Comparison of ENCODE assay signal across 8 mouse cellular contexts in genomic region chr13:59555613-59556192, GRCm38 (mm10). TPM values are rescaled to one million over a fixed set of nuclear protein-coding genes. Genes with fewer than 3 reads are reported as not detected.
DNase-seq lines count a peak whose midpoint lies in the region; ATAC-seq and TF ChIP-seq lines count a peak whose summit lies in the region.

No protein-coding gene starts in this region.

- H3K9ac ChIP-seq in limb, embryonic 11.5 days (ENCODE audit: low read length), result no peak overlapping the region
- no peak overlapping the region for H3K9ac ChIP-seq in limb, embryonic 12.5 days (replicated peaks)

- no peak for ATAC-seq in limb, embryonic 11.5 days (ENCODE audit: insufficient number of reproducible peaks, low FRiP score, low TSS enrichment, low read depth)
- ATAC-seq in limb, embryonic 12.5 days (ENCODE audit: insufficient number of reproducible peaks, insufficient read depth, low FRiP score, low TSS enrichment, low read depth), result no peak
- no peak for ATAC-seq in monocyte, adult 5-6 weeks (replicated peaks; ENCODE audit: insufficient number of reproducible peaks, low FRiP score, low TSS enrichment, poor library complexity, severe bottlenecking)

- peak overlapping the region; percentile 90 for H3K4me3 ChIP-seq in cerebellum, adult 2 months (replicated peaks; ENCODE audit: insufficient read depth, low read depth, low read length)
- no peak overlapping the region for H3K4me3 ChIP-seq in limb, embryonic 11.5 days (ENCODE audit: low read depth, low read length)
- H3K4me3 ChIP-seq in limb, embryonic 10.5 days, result no peak overlapping the region
- no peak overlapping the region for H3K4me3 ChIP-seq in limb, embryonic 12.5 days (replicated peaks)
- peak overlapping the region; percentile 45 for H3K4me3 ChIP-seq in olfactory bulb, adult 2 months (ENCODE audit: insufficient read depth, low read depth, low read length)

- peak overlapping the region; percentile 89; the same call in 1 of the 2 replicates for H3K27ac ChIP-seq in cerebellum, adult 2 months (ENCODE audit: insufficient read depth, low read length)
- H3K27ac ChIP-seq in limb, embryonic 11.5 days (replicated peaks; ENCODE audit: low read depth, low read length), result no peak overlapping the region
- H3K27ac ChIP-seq in limb, embryonic 10.5 days, result no peak overlapping the region
- no peak overlapping the region for H3K27ac ChIP-seq in limb, embryonic 12.5 days
- H3K27ac ChIP-seq in olfactory bulb, adult 2 months (ENCODE audit: insufficient read depth, low read depth, low read length), result no peak overlapping the region

- no peaks in the 10 kb centered on the region for H3K27me3 ChIP-seq in cerebellum, adult 2 months (ENCODE audit: control insufficient read depth, insufficient read depth, low read length)
- H3K27me3 ChIP-seq in limb, embryonic 11.5 days (ENCODE audit: control insufficient read depth, insufficient read depth, low read length), result no peaks in the 10 kb centered on the region
- no peaks in the 10 kb centered on the region for H3K27me3 ChIP-seq in limb, embryonic 10.5 days (ENCODE audit: low read depth, poor library complexity, severe bottlenecking)
- H3K27me3 ChIP-seq in limb, embryonic 12.5 days, result 0 out of 2 replicates have a peak, but pooled peaks cover 4% of the 10 kb centered on the region

- peak; percentile 46 to 47 for DNase-seq in cerebellum, adult 2 months
- DNase-seq in cerebellum, postnatal 4 days (ENCODE audit: low spot score in 2 of 2), result no peak
- DNase-seq in limb, embryonic 11.5 days (ENCODE audit: low spot score), result no peak
- DNase-seq in limb, embryonic 10.5 days (ENCODE audit: low spot score), result no peak
- no peak for DNase-seq in spleen, adult 12 weeks (ENCODE audit: low spot score)

- H3K4me2 ChIP-seq in limb, embryonic 11.5 days (ENCODE audit: low read depth, severe bottlenecking), result 0 out of 2 replicates have a peak overlapping the region, but pooled peaks have one; percentile 5
- peak overlapping the region; percentile 92 for H3K4me2 ChIP-seq in limb, embryonic 12.5 days

- no peaks in the 10 kb centered on the region for H3K36me3 ChIP-seq in limb, embryonic 11.5 days (ENCODE audit: control insufficient read depth, insufficient read depth, low read length)
- no peaks in the 10 kb centered on the region for H3K36me3 ChIP-seq in limb, embryonic 10.5 days
- H3K36me3 ChIP-seq in limb, embryonic 12.5 days, result no peaks in the 10 kb centered on the region

- H3K4me1 ChIP-seq in cerebellum, adult 2 months (ENCODE audit: control insufficient read depth, insufficient read depth, low read length), result peaks cover 23% of the 10 kb centered on the region; the same call in 1 of the 2 replicates
- H3K4me1 ChIP-seq in limb, embryonic 11.5 days (ENCODE audit: control insufficient read depth, insufficient read depth, low read length), result 0 out of 2 replicates have a peak, but pooled peaks cover 2% of the 10 kb centered on the region
- H3K4me1 ChIP-seq in limb, embryonic 10.5 days, result peaks cover 27% of the 10 kb centered on the region
- H3K4me1 ChIP-seq in limb, embryonic 12.5 days (replicated peaks), result peaks cover 16% of the 10 kb centered on the region
- H3K4me1 ChIP-seq in olfactory bulb, adult 2 months (ENCODE audit: control insufficient read depth, insufficient read depth, low read length), result peaks cover 7% of the 10 kb centered on the region

- no peak for TF ChIP-seq CTCF in cerebellum, adult 2 months (IDR thresholded peaks at IDR 0.05; ENCODE audit: borderline replicate concordance, insufficient read depth, low read depth, low read length)
- no peak for TF ChIP-seq CTCF in olfactory bulb, adult 2 months (IDR thresholded peaks at IDR 0.05; ENCODE audit: insufficient read depth, low read depth, low read length)

- 24% methylated on average over 8 of the region's 8 CpGs for WGBS in cerebellum, adult 2 months
- 79% methylated on average over 8 of the region's 8 CpGs for WGBS in limb, embryonic 11.5 days
- 80% methylated on average over 8 of the region's 8 CpGs for WGBS in limb, embryonic 10.5 days
- 73% methylated on average over 8 of the region's 8 CpGs for WGBS in limb, embryonic 12.5 days
- WGBS in olfactory bulb, adult 2 months, result 51% methylated on average over 8 of the region's 8 CpGs

- no peaks in the 10 kb centered on the region for H3K9me3 ChIP-seq in limb, embryonic 11.5 days (ENCODE audit: control insufficient read depth, low read length)
- no peaks in the 10 kb centered on the region for H3K9me3 ChIP-seq in limb, embryonic 10.5 days (replicated peaks)
- H3K9me3 ChIP-seq in limb, embryonic 12.5 days, result no peaks in the 10 kb centered on the region

- no peak for TF ChIP-seq POLR2A in cerebellum, adult 2 months (IDR thresholded peaks at IDR 0.05; ENCODE audit: borderline replicate concordance, insufficient read depth, low read length)
- no peak for TF ChIP-seq POLR2A in olfactory bulb, adult 2 months (IDR thresholded peaks at IDR 0.05; ENCODE audit: insufficient read depth, low read depth, low read length)

RNA-seq across cellular contexts. Expression of gene Agtpbp1, which starts 29.3 kb away (rescaled TPM):
- 103 and 114 TPM in 2 replicates for polyA plus RNA-seq in cerebellum, adult 2 months (2012; rRNA removed)
- polyA plus RNA-seq in limb, embryonic 11.5 days (2014; fragmentation: Nextera tagmentation; extraction: Ambion mirVana), result 10.6 and 11.6 TPM in 2 replicates
- polyA plus RNA-seq in limb, embryonic 10.5 days (2016; fragmentation: Nextera tagmentation; extraction: Ambion mirVana), result 10.0 and 11.6 TPM in 2 replicates
- polyA plus RNA-seq in limb, embryonic 12.5 days (2016; fragmentation: Nextera tagmentation; extraction: Ambion mirVana), result 9.0 and 9.3 TPM in 2 replicates
- not detected in 2 replicates for polyA plus RNA-seq in olfactory bulb, adult 2 months (2012; ENCODE audit: insufficient read depth, insufficient read length, low replicate concordance, missing spikeins)
- 36.3 to 81.8 TPM (median 81.6 TPM) in 3 replicates for total RNA-seq in monocyte, adult 5-6 weeks (2017)

RNA-seq across cellular contexts. Expression of gene Naa35, which starts 29.4 kb away (rescaled TPM):
- 76.9 and 91.6 TPM in 2 replicates for polyA plus RNA-seq in cerebellum, adult 2 months (2012; rRNA removed)
- 97.2 and 102 TPM in 2 replicates for polyA plus RNA-seq in limb, embryonic 11.5 days (2014; fragmentation: Nextera tagmentation; extraction: Ambion mirVana)
- 99.5 and 116 TPM in 2 replicates for polyA plus RNA-seq in limb, embryonic 10.5 days (2016; fragmentation: Nextera tagmentation; extraction: Ambion mirVana)
- polyA plus RNA-seq in limb, embryonic 12.5 days (2016; fragmentation: Nextera tagmentation; extraction: Ambion mirVana), result 122 and 127 TPM in 2 replicates
- polyA plus RNA-seq in olfactory bulb, adult 2 months (2012; ENCODE audit: insufficient read depth, insufficient read length, low replicate concordance, missing spikeins), result not detected in 2 replicates
- total RNA-seq in monocyte, adult 5-6 weeks (2017), result 23.8 to 64.8 TPM (median 30.9 TPM) in 3 replicates

Comparison
In these comparisons a context has a peak if more than half of its experiments do, and no peak if none do; other contexts are left out.
1. DNase-seq: peak in cerebellum, adult 2 months (2 of 2); none in cerebellum, postnatal 4 days (0 of 2), limb, embryonic 11.5 days (single experiment), limb, embryonic 10.5 days (single experiment) and spleen, adult 12 weeks (single experiment).
2. H3K4me3 ChIP-seq: peak in cerebellum, adult 2 months (single experiment) and olfactory bulb, adult 2 months (single experiment); none in limb, embryonic 11.5 days (single experiment), limb, embryonic 10.5 days (single experiment) and limb, embryonic 12.5 days (single experiment).
3. RNA of gene Naa35, which starts 29.4 kb away (polyA plus RNA-seq): 122 to 127 TPM in limb, embryonic 12.5 days, 99.5 to 116 TPM in limb, embryonic 10.5 days, 97.2 to 102 TPM in limb, embryonic 11.5 days and 76.9 to 91.6 TPM in cerebellum, adult 2 months; not detected in olfactory bulb, adult 2 months; every median in the first group is over 10 times any median in the second.